Mouse (Mus musculus): Measurements from ENCODE around the gene Dusp23.

Gene Dusp23

GRCm38 (mm10) chr1:172619235-172619634 is 13.5 kb downstream of the Dusp23 start:
- DNase-seq, result peak; percentile 57

- no peak for DNase-seq
Observed at GRCm38 (mm10) chr1:172618141-172618540, 14.6 kb downstream of the Dusp23 start.

GRCm38 (mm10) chr1:172617365-172618076 is 15.2 kb downstream of the Dusp23 start:
- no peak for DNase-seq

- peak; percentile 43 for DNase-seq
Observed at GRCm38 (mm10) chr1:172616537-172617300, 16.0 kb downstream of the Dusp23 start.

GRCm38 (mm10) chr1:172615412-172615811 is 17.4 kb downstream of the Dusp23 start:
- no peak for DNase-seq

GRCm38 (mm10) chr1:172614654-172615053 is 18.1 kb downstream of the Dusp23 start:
- DNase-seq, result no peak

GRCm38 (mm10) chr1:172612745-172613144 is 20.0 kb downstream of the Dusp23 start:
- DNase-seq, result no peak

- DNase-seq, result no peak
Observed at GRCm38 (mm10) chr1:172611304-172611703, 21.5 kb downstream of the Dusp23 start.

- no peak for DNase-seq
Observed at GRCm38 (mm10) chr1:172602326-172602725, 30.4 kb downstream of the Dusp23 start, which contains the start of gene Fcrl6. Gene Fcrl6, minus strand, starts transcription at chr1:172602551.

GRCm38 (mm10) chr1:172594495-172594894 is 38.3 kb downstream of the Dusp23 start:
- peak; percentile 42 for DNase-seq

- DNase-seq, result no peak
Observed at GRCm38 (mm10) chr1:172593956-172594355, 38.8 kb downstream of the Dusp23 start.

- DNase-seq, result no peak
Observed at GRCm38 (mm10) chr1:172593321-172593720, 39.4 kb downstream of the Dusp23 start.

- peak; percentile 21 for DNase-seq
Observed at GRCm38 (mm10) chr1:172590385-172590784, 42.4 kb downstream of the Dusp23 start, which contains the start of gene Slamf8. Gene Slamf8, minus strand, starts transcription at chr1:172590568.

- DNase-seq, result no peak
Observed at GRCm38 (mm10) chr1:172585612-172586567, 46.9 kb downstream of the Dusp23 start.

- DNase-seq, result no peak
Observed at GRCm38 (mm10) chr1:172585026-172585425, 47.7 kb downstream of the Dusp23 start.

- DNase-seq, result no peak
Observed at GRCm38 (mm10) chr1:172584271-172584670, 48.5 kb downstream of the Dusp23 start.

GRCm38 (mm10) chr1:172582436-172582835 is 50.3 kb downstream of the Dusp23 start:
- DNase-seq, result no peak

All from right cerebral cortex, postnatal 14 days (tissue).